Mouse (Mus musculus): Measurements from ENCODE around the gene Slc6a15. TPM values are rescaled to one million over a fixed set of nuclear protein-coding genes. Genes with fewer than 3 reads are reported as not detected.

Slc6a15 gene
- polyA plus RNA-seq, 1 experiment from 2014 or later: 10.9 TPM

DNA sequence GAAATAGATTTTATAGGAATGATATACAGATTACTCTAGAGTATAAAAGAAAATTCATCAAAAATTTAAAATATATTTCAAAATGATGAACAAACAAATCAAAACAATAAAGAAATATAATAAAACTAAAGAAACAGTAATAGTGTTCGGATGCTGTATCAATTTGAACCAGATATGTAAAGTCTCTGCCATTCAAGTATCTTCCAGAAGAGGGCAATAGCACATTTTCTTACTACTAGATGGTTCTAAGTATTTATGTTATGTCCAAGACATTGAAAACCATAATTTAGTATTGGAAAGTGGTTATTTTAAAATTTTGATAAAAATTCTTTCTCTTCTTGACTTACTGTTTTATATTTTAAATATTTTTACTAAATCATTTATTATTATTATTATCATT is 60.1 kb downstream of the Slc6a15 start:
- H3K4me2 ChIP-seq: no peak overlapping the region
- no peak for DNase-seq (ENCODE audit: low spot score, missing footprints)
- H3K9me3 ChIP-seq (ENCODE audit: control insufficient read depth, low read length): no peaks in the 10 kb centered on the region
- H3K4me3 ChIP-seq (ENCODE audit: low read depth, low read length): no peak overlapping the region
- H3K9ac ChIP-seq (ENCODE audit: low read length): no peak overlapping the region
- H3K27ac ChIP-seq (ENCODE audit: low read depth, low read length): no peak overlapping the region
- no peak for ATAC-seq (ENCODE audit: low FRiP score)
- no peaks in the 10 kb centered on the region for H3K36me3 ChIP-seq (ENCODE audit: control insufficient read depth, insufficient read depth, low read length)
- H3K27me3 ChIP-seq (ENCODE audit: control insufficient read depth, insufficient read depth, low read length): no peaks in the 10 kb centered on the region
- no peaks in the 10 kb centered on the region for H3K4me1 ChIP-seq (ENCODE audit: control insufficient read depth, insufficient read depth, low read length)
- 80% methylated on average over 1 of the region's 1 CpGs for WGBS

DNA sequence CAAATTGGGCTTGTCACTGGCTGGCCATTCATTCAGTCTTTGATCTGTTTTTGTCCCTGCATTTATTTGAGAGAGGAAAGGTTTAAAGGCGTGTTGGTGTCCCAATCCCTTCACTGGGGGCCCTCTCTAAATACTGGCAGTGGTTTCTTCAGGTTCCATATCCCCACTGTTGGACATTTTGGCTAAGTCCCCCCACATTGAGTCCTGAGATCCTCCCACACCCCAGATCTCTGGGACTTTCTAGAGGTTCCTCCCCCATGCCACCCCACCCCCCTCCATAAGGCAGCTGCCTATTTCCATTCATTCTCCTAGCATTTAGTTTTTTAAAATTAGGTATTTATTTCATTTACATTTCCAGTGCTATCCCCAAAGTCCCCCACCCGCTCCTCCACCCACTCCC is 75.0 kb downstream of the Slc6a15 start:
- no peaks in the 10 kb centered on the region for H3K36me3 ChIP-seq (ENCODE audit: control insufficient read depth, insufficient read depth, low read length)
- H3K27me3 ChIP-seq (ENCODE audit: control insufficient read depth, insufficient read depth, low read length): no peaks in the 10 kb centered on the region
- H3K9ac ChIP-seq (ENCODE audit: low read length): no peak overlapping the region
- ATAC-seq (ENCODE audit: low FRiP score) (peak; percentile 23), DNase-seq (ENCODE audit: low spot score, missing footprints) (no peak)
- H3K4me3 ChIP-seq (ENCODE audit: low read depth, low read length): no peak overlapping the region
- WGBS: 87% methylated on average over 2 of the region's 2 CpGs
- H3K9me3 ChIP-seq (ENCODE audit: control insufficient read depth, low read length): no peaks in the 10 kb centered on the region
- no peaks in the 10 kb centered on the region for H3K4me1 ChIP-seq (ENCODE audit: control insufficient read depth, insufficient read depth, low read length)
- no peak overlapping the region for H3K4me2 ChIP-seq
- H3K27ac ChIP-seq (ENCODE audit: low read depth, low read length): no peak overlapping the region

GRCm38 (mm10) chr10:103443070-103443469 is 75.5 kb downstream of the Slc6a15 start:
- DNase-seq (ENCODE audit: low spot score, missing footprints) (peak; percentile 92), ATAC-seq (ENCODE audit: low FRiP score) (peak; percentile 89)
- Histone ChIP-seq H3K4me1 (ENCODE audit: control insufficient read depth, insufficient read depth, low read length) (no peaks in the 10 kb centered on the region), H3K9me3 (ENCODE audit: control insufficient read depth, low read length) (no peaks in the 10 kb centered on the region), H3K27ac (ENCODE audit: low read depth, low read length) (no peak overlapping the region), H3K36me3 (ENCODE audit: control insufficient read depth, insufficient read depth, low read length) (no peaks in the 10 kb centered on the region), H3K4me3 (ENCODE audit: low read depth, low read length) (no peak overlapping the region), H3K27me3 (ENCODE audit: control insufficient read depth, insufficient read depth, low read length) (no peaks in the 10 kb centered on the region), H3K4me2 (no peak overlapping the region), H3K9ac (ENCODE audit: low read length) (no peak overlapping the region)
- WGBS: 37% methylated on average over 3 of the region's 3 CpGs

DNA sequence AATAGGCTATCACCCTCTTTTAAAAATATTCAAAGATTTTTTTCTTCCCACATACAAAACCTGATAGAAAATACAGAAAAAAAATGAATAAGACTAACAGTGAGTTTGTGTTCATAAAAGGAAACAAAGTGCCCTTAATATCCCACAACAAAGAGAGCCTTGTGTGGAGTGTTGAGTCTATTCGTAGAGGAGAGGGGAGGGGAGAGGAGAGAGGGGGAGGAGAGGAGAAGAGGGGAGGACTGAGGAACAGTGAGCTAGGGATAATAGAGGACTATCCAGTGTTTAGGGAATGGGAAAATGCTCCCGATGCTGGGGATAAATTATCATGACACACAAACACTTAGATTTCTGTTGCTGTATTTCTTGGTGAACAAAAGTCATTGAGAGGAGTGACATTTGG is 80.8 kb downstream of the Slc6a15 start:
- Histone ChIP-seq H3K4me3 (ENCODE audit: low read depth, low read length) (no peak overlapping the region), H3K36me3 (ENCODE audit: control insufficient read depth, insufficient read depth, low read length) (no peaks in the 10 kb centered on the region), H3K9me3 (ENCODE audit: control insufficient read depth, low read length) (no peaks in the 10 kb centered on the region), H3K27me3 (ENCODE audit: control insufficient read depth, insufficient read depth, low read length) (no peaks in the 10 kb centered on the region), H3K27ac (ENCODE audit: low read depth, low read length) (no peak overlapping the region), H3K4me2 (no peak overlapping the region), H3K4me1 (ENCODE audit: control insufficient read depth, insufficient read depth, low read length) (no peaks in the 10 kb centered on the region), H3K9ac (ENCODE audit: low read length) (no peak overlapping the region)
- ATAC-seq (ENCODE audit: low FRiP score) (no peak), DNase-seq (ENCODE audit: low spot score, missing footprints) (no peak)
- 65% methylated on average over 2 of the region's 2 CpGs for WGBS

DNA sequence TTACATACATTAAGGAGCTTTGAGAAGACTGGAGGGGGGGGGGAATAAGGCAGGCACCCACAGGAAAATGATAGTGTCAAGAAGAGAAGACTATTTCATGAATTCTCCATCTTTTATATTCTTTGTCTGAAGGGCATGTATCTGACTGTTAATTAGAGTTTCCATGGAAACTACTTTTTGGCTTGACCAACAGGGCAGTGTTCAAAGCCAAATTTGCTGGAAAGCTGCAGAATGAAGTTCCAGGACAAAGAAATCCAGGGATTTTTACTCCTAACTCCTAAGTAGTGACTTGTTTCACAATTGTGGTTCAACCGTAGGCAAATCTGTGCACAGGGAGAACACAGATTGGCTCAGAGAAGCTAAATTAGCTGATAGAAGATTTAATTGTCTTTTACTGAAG is 90.3 kb downstream of the Slc6a15 start:
- Histone ChIP-seq H3K9ac (ENCODE audit: low read length) (no peak overlapping the region), H3K4me3 (ENCODE audit: low read depth, low read length) (no peak overlapping the region), H3K4me1 (ENCODE audit: control insufficient read depth, insufficient read depth, low read length) (no peaks in the 10 kb centered on the region), H3K9me3 (ENCODE audit: control insufficient read depth, low read length) (no peaks in the 10 kb centered on the region), H3K4me2 (no peak overlapping the region), H3K27ac (ENCODE audit: low read depth, low read length) (no peak overlapping the region), H3K27me3 (ENCODE audit: control insufficient read depth, insufficient read depth, low read length) (no peaks in the 10 kb centered on the region), H3K36me3 (ENCODE audit: control insufficient read depth, insufficient read depth, low read length) (no peaks in the 10 kb centered on the region)
- ATAC-seq (ENCODE audit: low FRiP score) (no peak), DNase-seq (ENCODE audit: low spot score, missing footprints) (no peak)
- 64% methylated on average over 1 of the region's 1 CpGs for WGBS

Other genes starting within 250 kb of the Slc6a15 start
- 0.81 and 1.1 TPM in 2 replicates for gene Lrriq1, start 131.5 kb upstream of the Slc6a15 start, polyA plus RNA-seq (2014; fragmentation: Nextera tagmentation; extraction: Ambion mirVana)

Measured in midbrain, embryonic 11.5 days (tissue).